Mouse (Mus musculus) embryonic facial prominence, embryonic 11.5 days (tissue): Measurements from ENCODE around the gene Ppp6r2. TPM values are rescaled to one million over a fixed set of nuclear protein-coding genes. Genes with fewer than 3 reads are reported as not detected.

Experiments
- ATAC-seq: fragments of 200-750 bp; cut with Nextera tagmentation; replicated peaks from 2 replicates; pipeline ENCODE4 v1.8.0; 2017; ENCODE audit warnings: low read depth; ENCODE audit not compliant: insufficient number of reproducible peaks, low FRiP score, low TSS enrichment
- DNase-seq: peaks from one replicate; pipeline ENCODE4 v3.0.0-alpha.2; 2015; ENCODE audit warnings: low spot score
- H3K27ac ChIP-seq: fragments of 300-500 bp; sonication (generic); replicated peaks from 2 replicates; pipeline ENCODE4 v1.5.1; 2014; ENCODE audit warnings: mild to moderate bottlenecking, low read depth, low read length, control low read depth
- H3K27me3 ChIP-seq: fragments of 300-500 bp; sonication (generic); 2 replicates; pipeline ENCODE4 v1.6.1; 2014; ENCODE audit warnings: mild to moderate bottlenecking, low read length, moderate library complexity, mixed read lengths; ENCODE audit not compliant: control insufficient read depth, insufficient read depth
- H3K36me3 ChIP-seq: fragments of 300-500 bp; sonication (generic); replicated peaks from 2 replicates; pipeline ENCODE4 v1.6.1; 2014; ENCODE audit warnings: low read depth, mild to moderate bottlenecking, low read length, moderate library complexity, mixed read lengths; ENCODE audit not compliant: control insufficient read depth, insufficient read depth
- H3K4me1 ChIP-seq: fragments of 300-500 bp; sonication (generic); 2 replicates; pipeline ENCODE4 v1.6.1; 2014; ENCODE audit warnings: low read length, mixed read lengths; ENCODE audit not compliant: control insufficient read depth, insufficient read depth
- H3K4me2 ChIP-seq: fragments of 300-500 bp; sonication (generic); 2 replicates; pipeline ENCODE4 v1.6.1; 2014; ENCODE audit warnings: low read depth, mild to moderate bottlenecking, control low read depth, low read length, moderate library complexity
- H3K4me3 ChIP-seq: fragments of 300-500 bp; sonication (generic); 2 replicates; pipeline ENCODE4 v1.5.1; 2014; ENCODE audit warnings: low read depth, low read length, control low read depth
- H3K9ac ChIP-seq: fragments of 300-500 bp; sonication (generic); replicated peaks from 2 replicates; pipeline ENCODE4 v1.6.1; 2014; ENCODE audit warnings: mild to moderate bottlenecking, control low read depth, low read length
- H3K9me3 ChIP-seq: fragments of 300-500 bp; sonication (generic); replicated peaks from 2 replicates; pipeline ENCODE4 v1.6.1; 2016; ENCODE audit warnings: mild to moderate bottlenecking, low read length, inconsistent platforms, mixed read lengths; ENCODE audit not compliant: control insufficient read depth
- WGBS: fragments of 180-500 bp; shearing (Covaris S2); extraction: QIAGEN DNeasy Blood & Tissue Kit; methylation state at CpG from one replicate; pipeline ENCODE4 v1.1.7; 2014; 5-methylcytosine and 5-hydroxymethylcytosine counted together
- polyA plus RNA-seq: library from polyadenylated mRNA; unstranded; fragments of >200 nt; fragmentation: Nextera tagmentation; extraction: Ambion mirVana; gene quantifications from 2 replicates; pipeline ENCODE4 v1.2.1, GENCODE M21; 2014

The Ppp6r2 gene
- polyA plus RNA-seq, 1 experiment from 2014 or later: 25.1 TPM

- H3K4me3 ChIP-seq: peak overlapping the region; percentile 27
- H3K27ac ChIP-seq: no peak overlapping the region
- WGBS: 21% methylated on average over 22 of the region's 22 CpGs
- H3K9ac ChIP-seq: peak overlapping the region; percentile 47; the same call in 1 of the 2 replicates
- peak overlapping the region; percentile 19; the same call in 1 of the 2 replicates for H3K4me2 ChIP-seq
- H3K27me3 ChIP-seq: no peaks in the 10 kb centered on the region
- H3K36me3 ChIP-seq: no peaks in the 10 kb centered on the region
- DNase-seq (peak; percentile 92), ATAC-seq (0 out of 2 replicates have a peak, but pooled peaks have one; percentile 53)
- no peaks in the 10 kb centered on the region for H3K4me1 ChIP-seq
- H3K9me3 ChIP-seq: no peaks in the 10 kb centered on the region
Measured at GRCm38 (mm10) chr15:89209886-89210761, 1.2 kb upstream of the Ppp6r2 start.

- no peaks in the 10 kb centered on the region for H3K27me3 ChIP-seq
- no peaks in the 10 kb centered on the region for H3K9me3 ChIP-seq
- DNase-seq (peak; percentile 30), ATAC-seq (peak; percentile 66)
- H3K27ac ChIP-seq: peak overlapping the region; percentile 75
- no peaks in the 10 kb centered on the region for H3K4me1 ChIP-seq
- 1% methylated on average over 33 of the region's 35 CpGs for WGBS
- peak overlapping the region; percentile 79 for H3K4me2 ChIP-seq
- H3K9ac ChIP-seq: peak overlapping the region; percentile 94
- H3K4me3 ChIP-seq: peak overlapping the region; percentile 90
- no peaks in the 10 kb centered on the region for H3K36me3 ChIP-seq
Measured at GRCm38 (mm10) chr15:89211716-89212461, 536 bp downstream of the Ppp6r2 start.

GRCm38 (mm10) chr15:89212495-89212894, 1.1 kb downstream of the Ppp6r2 start:
- H3K4me2 ChIP-seq: peak overlapping the region; percentile 79
- H3K9me3 ChIP-seq: no peaks in the 10 kb centered on the region
- WGBS: 62% methylated on average over 6 of the region's 6 CpGs
- no peak overlapping the region; the same call in 1 of the 2 replicates for H3K9ac ChIP-seq
- H3K4me3 ChIP-seq: peak overlapping the region; percentile 90
- no peaks in the 10 kb centered on the region for H3K36me3 ChIP-seq
- no peaks in the 10 kb centered on the region for H3K4me1 ChIP-seq
- no peak for ATAC-seq
- DNase-seq: no peak
- no peaks in the 10 kb centered on the region for H3K27me3 ChIP-seq
- no peak overlapping the region for H3K27ac ChIP-seq

- Histone ChIP-seq H3K4me3 (no peak overlapping the region), H3K4me2 (no peak overlapping the region), H3K9me3 (no peaks in the 10 kb centered on the region), H3K9ac (no peak overlapping the region), H3K4me1 (no peaks in the 10 kb centered on the region), H3K36me3 (no peaks in the 10 kb centered on the region), H3K27me3 (no peaks in the 10 kb centered on the region), H3K27ac (no peak overlapping the region)
- WGBS: 86% methylated on average over 3 of the region's 3 CpGs
- ATAC-seq: no peak
- no peak for DNase-seq
Measured at GRCm38 (mm10) chr15:89213517-89213916, 2.2 kb downstream of the Ppp6r2 start.

GRCm38 (mm10) chr15:89214953-89215352, 3.6 kb downstream of the Ppp6r2 start:
- DNase-seq (no peak), ATAC-seq (no peak)
- no peaks in the 10 kb centered on the region for H3K27me3 ChIP-seq
- H3K36me3 ChIP-seq: no peaks in the 10 kb centered on the region
- no peak overlapping the region for H3K4me2 ChIP-seq
- 92% methylated on average over 3 of the region's 3 CpGs for WGBS
- H3K4me1 ChIP-seq: no peaks in the 10 kb centered on the region
- no peak overlapping the region for H3K9ac ChIP-seq
- no peaks in the 10 kb centered on the region for H3K9me3 ChIP-seq
- H3K4me3 ChIP-seq: no peak overlapping the region
- H3K27ac ChIP-seq: no peak overlapping the region

GRCm38 (mm10) chr15:89215611-89216233, 4.4 kb downstream of the Ppp6r2 start:
- H3K27me3 ChIP-seq: no peaks in the 10 kb centered on the region
- 88% methylated on average over 2 of the region's 2 CpGs for WGBS
- no peak overlapping the region for H3K4me3 ChIP-seq
- ATAC-seq (no peak), DNase-seq (no peak)
- no peaks in the 10 kb centered on the region for H3K4me1 ChIP-seq
- no peak overlapping the region for H3K27ac ChIP-seq
- no peak overlapping the region for H3K4me2 ChIP-seq
- no peaks in the 10 kb centered on the region for H3K36me3 ChIP-seq
- no peak overlapping the region for H3K9ac ChIP-seq
- no peaks in the 10 kb centered on the region for H3K9me3 ChIP-seq

GRCm38 (mm10) chr15:89233586-89233985, 22.2 kb downstream of the Ppp6r2 start:
- 70% methylated on average over 2 of the region's 2 CpGs for WGBS
- ATAC-seq (no peak), DNase-seq (peak; percentile 7)
- Histone ChIP-seq H3K9ac (no peak overlapping the region), H3K36me3 (no peaks in the 10 kb centered on the region), H3K4me2 (no peak overlapping the region), H3K27me3 (no peaks in the 10 kb centered on the region), H3K4me3 (no peak overlapping the region), H3K4me1 (no peaks in the 10 kb centered on the region), H3K27ac (no peak overlapping the region), H3K9me3 (no peaks in the 10 kb centered on the region)
